Mouse (Mus musculus): ENCODE data around the gene Tcaf1. TPM values are rescaled to one million over a fixed set of nuclear protein-coding genes. Genes with fewer than 3 reads are reported as not detected.

Gene Tcaf1
- total RNA-seq, 2 experiments from 2014 or later, result 11.2 to 15.0 TPM

Other genes starting within 250 kb of the Tcaf1 start
- not detected for gene Olfr458, start 244.9 kb downstream of the Tcaf1 start, total RNA-seq (2021)
- gene Olfr457, start 233.8 kb downstream of the Tcaf1 start, total RNA-seq (2021), result not detected
- gene Olfr456, start 222.9 kb downstream of the Tcaf1 start, total RNA-seq (2021), result not detected
- not detected for gene Olfr455, start 162.5 kb downstream of the Tcaf1 start, total RNA-seq (2021)
- gene Tcaf3, start 112.4 kb downstream of the Tcaf1 start, total RNA-seq (2021), result not detected
- gene Tcaf2, start 64.8 kb downstream of the Tcaf1 start, total RNA-seq (2021), result 1 to 10 TPM; 4.4 to 4.6 TPM
- gene Olfr453, start 29.3 kb upstream of the Tcaf1 start, total RNA-seq (2021), result not detected
- gene Olfr38, start 46.3 kb upstream of the Tcaf1 start, total RNA-seq (2021), result not detected
- gene Olfr452, start 75.0 kb upstream of the Tcaf1 start, total RNA-seq (2021), result not detected
- gene Olfr450, start 101.9 kb upstream of the Tcaf1 start, total RNA-seq (2021), result not detected
- not detected for gene Olfr449, start 124.3 kb upstream of the Tcaf1 start, total RNA-seq (2021)
- gene Olfr448, start 180.4 kb upstream of the Tcaf1 start, total RNA-seq (2021), result not detected
- gene Olfr447, start 198.8 kb upstream of the Tcaf1 start, total RNA-seq (2021), result not detected
- gene Olfr446, start 211.3 kb upstream of the Tcaf1 start, total RNA-seq (2021), result not detected
- not detected for gene Olfr444, start 239.0 kb upstream of the Tcaf1 start, total RNA-seq (2021)

Data from gastrocnemius, postnatal 14 days (tissue).